Mouse (Mus musculus): ENCODE measurements at regions not wholly inside any gene's neighbourhood (a gene's known extent, or its start where the extent isn't known, plus 50 kb on each side); places are given as distances from the start of the nearest gene placed in this dataset.

DNA sequence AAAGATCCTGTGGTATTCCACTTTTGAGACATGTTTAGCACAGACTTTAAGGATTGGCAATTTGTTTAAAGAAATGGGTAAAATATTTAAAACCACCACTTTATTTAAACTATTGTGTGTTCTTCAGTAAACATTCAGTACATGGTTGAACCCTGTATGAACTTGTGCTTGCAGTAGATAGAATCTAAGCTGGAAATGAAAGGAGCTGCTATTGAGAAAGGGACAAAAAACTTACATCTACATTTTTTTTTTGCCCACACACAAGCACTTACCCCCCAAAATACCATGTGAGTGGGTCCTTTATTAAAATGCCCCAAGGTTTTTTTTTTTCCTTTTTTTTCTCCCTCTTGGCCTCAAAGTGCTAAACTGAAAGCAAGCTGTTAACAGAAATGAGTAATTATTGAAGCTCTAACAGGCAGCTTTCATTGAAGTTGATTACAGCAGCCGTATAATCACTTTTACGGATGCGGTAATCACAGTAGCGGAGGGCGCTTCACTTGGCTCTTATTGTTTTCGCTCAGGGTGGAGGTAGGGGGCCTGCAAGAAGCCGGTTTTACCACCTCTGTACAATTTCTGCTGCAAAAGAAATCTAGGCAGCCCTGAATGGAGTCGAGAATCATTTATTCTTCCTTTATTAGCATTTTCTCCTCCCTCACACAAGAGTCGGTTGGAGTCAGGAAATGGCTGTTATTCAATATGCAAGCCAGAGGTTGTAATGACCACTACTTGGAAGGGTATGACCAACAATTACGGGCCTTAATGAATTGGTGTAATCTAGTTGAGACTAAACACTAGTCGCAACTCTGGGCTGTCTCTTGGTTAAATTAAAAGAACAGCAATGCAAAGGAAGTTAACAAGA, 257.7 kb downstream of the Lmo4 start:
- in situ Hi-C loops (cut with MboI, MseI): no loop called here

DNA sequence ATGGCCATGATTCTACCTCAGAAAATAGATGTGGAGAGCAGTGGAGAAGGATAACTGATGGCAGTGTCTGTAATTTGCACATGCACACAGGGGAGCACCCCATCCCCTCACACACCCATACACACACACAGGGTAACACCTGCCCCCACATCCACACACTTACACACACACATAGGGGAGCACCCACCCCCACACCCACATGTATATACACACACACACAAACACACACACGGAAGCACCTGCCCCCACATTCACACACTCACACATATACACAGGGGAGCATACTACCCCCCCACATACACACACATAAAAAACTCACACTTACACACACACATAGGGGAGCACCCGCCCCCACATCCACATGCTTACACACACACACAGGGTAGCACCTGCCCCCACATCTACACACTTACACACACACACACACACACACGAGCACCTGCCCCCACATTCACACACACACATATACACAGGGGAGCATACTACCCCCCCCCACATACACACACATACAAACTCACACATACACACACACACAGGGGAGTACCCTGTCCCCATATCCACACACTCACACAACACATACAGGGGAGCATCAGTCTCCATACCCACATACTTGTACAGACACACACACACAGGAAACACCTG, 265.8 kb downstream of the Lmo4 start:
- in situ Hi-C loops (cut with MboI, MseI): no loop called here

DNA sequence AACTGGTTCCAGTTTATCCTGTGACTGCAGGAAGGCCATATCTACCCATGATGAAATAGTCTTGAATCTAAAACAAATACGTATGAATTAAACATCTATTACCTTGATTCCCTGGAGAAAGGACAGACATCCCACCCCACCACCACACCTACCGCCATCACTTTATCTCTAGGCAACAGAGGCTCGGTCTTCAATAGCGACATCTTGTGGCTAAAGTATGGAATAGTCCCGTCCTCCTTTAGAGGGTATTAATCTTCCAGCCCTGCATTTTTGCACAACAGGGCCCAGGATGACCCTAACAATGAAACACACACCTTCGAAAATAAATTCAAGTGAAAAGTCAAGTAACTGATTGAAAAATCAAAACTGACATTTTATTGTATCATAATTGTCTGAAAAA, 279.7 kb downstream of the Lmo4 start:
- in situ Hi-C loops (cut with MboI, MseI): no loop called here

DNA sequence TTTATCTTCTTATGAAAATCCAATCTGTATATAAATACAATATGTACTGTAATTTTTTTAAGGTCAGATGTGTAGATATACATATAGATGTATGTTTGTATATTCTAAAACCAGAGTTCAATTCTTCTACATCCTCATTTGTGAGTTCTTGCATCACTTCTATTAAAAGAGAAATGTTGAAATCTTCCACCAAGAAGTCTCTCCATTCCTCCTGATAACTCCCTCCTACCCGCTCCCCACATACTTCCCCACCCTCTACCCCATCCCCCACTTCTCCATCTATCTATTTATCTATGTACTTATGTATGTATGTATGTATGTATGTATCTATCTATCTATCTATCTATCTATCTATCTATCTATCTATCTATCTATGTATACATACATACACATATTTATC, 285.3 kb downstream of the Lmo4 start:
- in situ Hi-C loops (cut with MboI, MseI): no loop called here

DNA sequence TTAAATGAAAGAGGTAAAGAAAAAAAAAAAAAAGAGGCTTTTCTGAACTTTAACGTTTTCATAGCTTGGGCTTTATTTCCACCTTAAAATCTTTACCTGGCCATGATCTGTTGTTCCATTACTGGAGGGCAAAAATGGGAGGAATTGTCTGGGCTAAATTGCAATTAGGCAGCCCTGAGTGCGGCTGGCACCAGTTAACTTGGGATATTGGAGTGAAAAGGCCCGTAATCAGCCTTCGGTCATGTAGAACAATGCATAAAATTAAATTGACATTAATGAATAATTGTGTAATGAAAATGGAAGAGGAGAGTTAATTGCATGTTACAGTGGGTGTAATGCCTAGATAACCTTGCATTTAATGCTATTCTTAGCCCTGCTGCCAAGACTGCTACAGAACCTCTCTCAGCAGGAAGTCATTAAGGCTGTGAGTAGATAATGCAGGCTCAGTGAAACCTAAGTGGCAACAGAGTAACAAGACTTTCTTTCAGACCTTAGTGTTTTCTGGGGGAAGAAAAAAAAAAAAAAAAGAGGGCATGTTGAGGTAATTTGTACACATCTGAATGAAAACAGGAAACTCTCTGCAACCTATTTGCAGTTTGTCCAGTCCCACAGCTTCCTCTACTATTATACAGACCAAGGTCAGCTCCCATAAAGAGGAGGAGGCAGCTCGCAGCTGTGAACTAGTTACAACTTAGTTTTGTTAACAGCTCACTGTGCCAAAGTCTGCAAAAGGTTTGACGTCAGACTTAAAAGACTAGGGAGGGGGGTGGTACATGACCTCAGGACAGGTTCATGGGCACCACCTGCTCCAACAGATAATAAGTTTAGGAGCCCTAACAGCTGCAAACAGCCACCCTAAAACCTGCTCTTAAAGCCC, 290.4 kb downstream of the Lmo4 start:
- in situ Hi-C loops (cut with MboI, MseI): no loop called here

DNA sequence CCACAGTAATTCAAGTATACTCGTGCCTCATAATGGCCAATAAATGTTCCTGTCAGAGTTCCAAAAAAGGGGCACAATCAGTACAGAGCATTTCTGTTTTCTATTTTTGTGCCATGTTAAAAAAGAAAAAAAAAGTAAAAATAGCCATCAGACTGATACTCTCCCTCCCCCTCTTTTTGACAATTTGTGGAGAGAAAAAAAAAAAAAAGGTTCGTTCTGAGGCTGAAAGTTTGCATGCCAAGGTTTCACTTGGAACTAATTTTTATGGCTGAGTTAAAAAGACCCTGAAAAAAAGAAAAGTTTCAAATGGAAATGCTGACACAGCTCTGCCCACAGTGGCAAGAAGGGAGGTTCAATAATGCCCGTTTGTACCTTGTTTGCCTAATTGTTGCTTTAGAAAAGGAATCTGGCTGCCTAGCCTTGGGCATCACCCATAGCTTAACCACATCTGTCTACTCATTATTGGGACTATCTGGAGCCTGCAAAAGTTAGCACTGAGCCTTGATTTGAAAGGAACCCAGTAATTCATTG, 291.9 kb downstream of the Lmo4 start:
- in situ Hi-C loops (cut with MboI, MseI): no loop called here

DNA sequence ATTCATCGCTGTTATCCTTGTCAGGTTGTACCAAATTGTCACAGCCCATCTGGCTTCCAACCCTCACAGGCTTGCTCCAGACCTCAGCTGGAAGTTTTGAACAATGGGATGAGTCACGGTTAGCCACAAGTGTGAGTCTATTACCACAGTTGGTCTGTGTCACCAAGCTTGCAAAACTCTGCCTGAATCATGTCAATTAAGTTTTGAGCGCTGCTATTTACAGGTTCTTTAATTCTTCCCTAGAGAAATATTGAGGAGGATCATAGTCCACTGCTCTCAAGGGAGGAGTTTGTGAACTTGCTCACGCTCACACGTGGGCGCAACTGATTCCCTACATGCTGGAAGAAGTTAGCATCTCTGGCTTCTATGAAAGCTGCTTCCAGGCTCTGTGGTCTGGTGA, 292.6 kb downstream of the Lmo4 start:
- in situ Hi-C loops (cut with MboI, MseI): no loop called here

DNA sequence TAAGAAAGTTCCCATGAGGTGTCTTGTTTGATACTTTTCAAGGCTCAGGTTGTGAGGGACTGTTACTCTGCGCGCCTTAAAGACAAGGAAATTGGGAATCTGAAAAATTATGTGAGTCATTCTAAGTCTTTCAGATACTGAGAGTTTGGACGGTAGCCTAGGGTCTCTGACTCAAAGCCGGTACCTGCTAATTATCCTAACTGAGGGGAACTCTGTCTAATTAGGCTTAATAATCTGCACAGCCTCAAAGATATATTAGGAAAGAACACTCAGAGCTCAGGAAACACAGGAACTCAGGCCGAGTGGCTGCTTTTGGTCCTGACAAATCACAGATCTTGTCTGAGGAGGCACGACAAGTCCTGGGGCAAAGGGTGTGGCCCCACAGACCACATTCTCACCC, 295.7 kb downstream of the Lmo4 start:
- in situ Hi-C loops (cut with MboI, MseI): no loop called here

DNA sequence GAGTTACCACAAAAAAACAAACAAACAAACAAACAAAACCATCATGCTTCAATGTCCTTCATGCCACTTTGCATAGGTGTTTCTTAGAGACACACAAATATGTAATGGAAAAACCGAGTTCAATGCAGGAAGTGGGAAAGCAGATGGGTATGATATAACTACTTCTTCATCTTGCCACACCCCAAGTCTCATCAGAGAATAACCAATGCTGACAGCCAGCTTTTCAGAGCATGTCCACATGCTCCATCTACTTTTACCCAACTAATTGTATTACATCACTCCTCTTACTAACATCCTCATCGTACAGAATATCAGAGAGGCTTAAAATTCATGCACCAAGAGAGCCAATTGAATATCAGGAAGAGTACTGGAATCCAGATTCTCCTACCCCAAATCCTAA, 301.6 kb downstream of the Lmo4 start:
- in situ Hi-C loops (cut with MboI, MseI): no loop called here

DNA sequence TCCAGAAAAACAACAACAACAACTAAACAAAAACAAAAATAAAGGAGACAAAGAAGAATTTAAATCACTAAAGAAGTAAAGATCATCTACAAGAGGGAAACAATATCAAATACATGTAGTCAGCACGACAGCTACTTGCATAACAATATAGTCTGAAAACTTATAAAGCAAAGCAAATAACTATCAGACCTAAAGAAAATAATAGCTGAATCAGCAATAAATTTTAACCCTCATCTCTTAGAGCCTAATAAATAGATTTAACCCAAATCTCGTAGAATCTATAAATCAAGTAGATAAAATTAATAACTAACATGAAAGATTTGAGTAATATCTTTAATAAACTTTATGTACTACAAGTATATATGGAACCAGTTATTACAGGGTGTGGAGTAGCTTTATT, 324.2 kb downstream of the Lmo4 start:
- in situ Hi-C loops (cut with MboI, MseI): no loop called here

DNA sequence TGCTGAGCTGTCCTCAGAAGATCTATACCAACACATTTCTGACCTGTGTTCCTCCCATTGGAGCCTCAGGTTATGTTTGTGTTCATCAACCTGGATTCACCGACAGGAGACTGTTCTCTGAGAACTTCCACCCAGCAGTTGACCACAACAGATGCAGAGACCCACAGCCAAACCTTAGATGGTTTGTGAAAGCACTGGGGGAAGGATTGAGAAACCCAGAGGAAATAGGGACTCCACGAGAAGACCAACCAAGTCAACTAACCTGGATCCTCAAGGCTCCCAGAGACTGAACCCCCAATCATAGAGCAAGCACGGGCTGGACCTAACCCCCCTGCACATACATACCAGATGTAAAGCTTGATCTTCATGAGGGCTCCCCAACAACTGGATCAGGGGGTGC, 331.1 kb downstream of the Lmo4 start:
- in situ Hi-C loops (cut with MboI, MseI): no loop called here

DNA sequence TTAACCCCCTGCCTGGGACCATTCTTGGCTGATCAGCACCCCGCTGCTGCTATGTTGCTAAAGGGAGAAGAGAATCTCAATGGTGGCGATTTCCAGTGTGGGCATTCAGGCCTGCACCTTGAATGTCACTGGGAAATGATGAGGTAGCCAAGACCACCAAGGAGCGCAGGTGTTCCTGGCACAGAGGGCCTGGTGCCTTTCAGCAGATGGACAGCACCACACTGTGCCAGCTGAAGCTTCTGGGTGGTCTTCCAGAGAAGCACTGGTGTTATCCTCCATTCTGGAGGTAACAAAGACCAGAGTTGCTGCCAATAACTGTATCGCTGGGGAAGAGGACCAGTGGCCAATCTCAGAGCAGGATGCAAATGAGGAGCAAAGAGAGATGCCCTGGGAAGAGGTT, 338.5 kb downstream of the Lmo4 start:
- in situ Hi-C loops (cut with MboI, MseI): no loop called here

DNA sequence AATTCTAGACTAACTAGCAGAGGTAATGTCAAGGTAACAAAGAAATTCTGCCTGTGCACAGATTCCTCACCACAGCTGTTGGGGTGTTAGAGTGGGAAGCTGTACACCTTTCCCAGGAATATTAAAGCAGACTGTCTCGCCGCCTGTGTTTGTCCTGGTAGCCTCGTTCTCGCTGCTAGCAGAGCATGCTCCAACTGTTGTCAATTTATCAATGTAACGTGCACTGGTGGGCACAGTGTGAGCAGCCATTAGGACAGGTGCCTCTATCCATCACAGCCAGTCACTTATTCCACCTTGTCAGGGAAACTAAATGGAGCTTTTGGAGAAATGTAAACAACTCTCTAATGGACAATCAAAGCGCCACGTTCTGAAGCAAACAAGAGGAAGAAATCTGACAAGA, 339.4 kb downstream of the Lmo4 start:
- in situ Hi-C loops (cut with MboI, MseI): no loop called here

DNA sequence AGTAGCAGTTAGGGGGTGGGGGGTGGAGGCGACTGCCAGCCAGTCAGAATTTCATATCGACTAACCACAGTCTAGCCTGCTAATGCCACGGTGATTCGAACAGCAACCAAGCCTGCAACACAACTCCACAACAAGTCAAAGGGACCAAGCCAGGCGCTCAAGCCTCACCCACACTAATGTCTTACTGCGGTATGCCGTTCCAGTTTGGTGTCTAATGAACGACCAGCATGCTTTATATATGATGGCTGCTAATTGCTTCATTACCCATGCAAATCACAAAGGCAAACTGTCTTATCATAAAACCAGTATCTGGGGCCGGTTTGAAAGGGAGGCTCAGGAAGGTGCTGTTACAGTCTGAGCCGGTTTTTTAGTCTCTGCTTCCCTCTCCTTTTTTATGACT, 340.5 kb downstream of the Lmo4 start:
- in situ Hi-C loops (cut with MboI, MseI): no loop called here

DNA sequence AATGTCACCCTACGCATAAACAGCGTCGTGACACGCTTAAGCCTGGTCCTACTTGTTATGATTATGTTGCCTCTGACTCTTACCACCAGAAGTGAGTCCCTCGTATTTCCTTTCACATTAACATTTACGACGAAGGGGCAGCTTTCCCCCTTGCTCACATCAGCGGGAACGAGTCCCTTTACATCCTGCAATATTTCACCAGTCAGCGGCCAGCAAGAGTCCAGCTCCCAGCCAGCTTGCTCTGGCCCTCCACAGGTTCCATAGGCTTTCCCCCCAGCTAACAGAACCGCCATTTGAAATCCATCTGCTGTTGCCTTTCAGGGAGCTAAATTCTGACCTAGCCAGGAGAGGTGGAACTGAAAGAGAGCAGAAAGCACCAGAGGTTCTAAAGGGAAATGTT, 342.5 kb downstream of the Lmo4 start:
- in situ Hi-C loops (cut with MboI, MseI): no loop called here

DNA sequence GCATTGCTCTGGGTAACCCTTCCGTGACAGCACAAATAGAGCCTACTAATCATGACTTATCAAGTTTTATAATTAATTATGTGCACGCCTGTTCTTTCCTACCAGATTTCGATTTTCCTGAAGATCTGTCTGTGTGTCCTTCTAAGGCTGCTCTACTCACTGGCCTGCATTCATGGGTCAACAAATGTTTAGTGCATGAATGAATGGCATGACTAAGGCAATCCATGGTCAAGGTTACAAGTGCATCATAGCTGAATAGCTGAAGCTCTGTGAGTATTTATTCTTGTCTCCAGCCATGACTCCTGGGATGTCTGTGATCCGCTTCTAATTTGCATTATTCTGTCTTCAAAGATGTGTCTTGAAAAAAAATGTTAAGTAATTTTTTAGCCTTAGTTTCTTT, 343.2 kb downstream of the Lmo4 start:
- in situ Hi-C loops (cut with MboI, MseI): no loop called here

DNA sequence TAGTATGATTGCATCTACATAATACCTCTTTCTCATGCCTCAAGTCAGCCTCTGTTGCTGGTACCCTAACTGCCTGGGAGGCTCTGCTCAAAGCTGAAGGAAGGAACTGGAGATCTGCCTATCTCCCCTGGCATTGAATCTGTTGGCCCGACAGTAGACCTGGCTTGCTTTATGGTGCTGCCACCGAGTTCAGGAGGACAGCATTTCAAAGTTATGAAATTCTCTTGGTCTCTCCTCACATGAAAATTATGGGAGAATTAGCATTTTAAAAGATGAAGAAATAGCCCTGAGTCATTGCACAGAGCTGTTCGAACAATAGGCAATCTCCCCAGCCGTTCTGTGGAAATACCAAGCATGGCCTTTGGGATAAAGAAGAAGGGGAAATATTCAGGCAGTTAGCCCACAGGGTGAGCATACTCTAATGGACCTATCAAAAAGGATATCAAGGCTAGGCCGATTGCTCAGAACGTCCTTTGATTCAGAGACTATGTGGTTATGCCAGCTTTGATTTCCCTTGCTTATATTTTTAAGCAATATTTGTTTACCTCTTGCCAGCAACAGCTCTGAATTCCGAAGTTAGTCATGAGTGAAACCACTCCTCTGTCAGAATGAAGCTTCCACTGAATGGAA, 369.3 kb downstream of the Lmo4 start:
- in situ Hi-C loops (cut with MboI, MseI): no loop called here

DNA sequence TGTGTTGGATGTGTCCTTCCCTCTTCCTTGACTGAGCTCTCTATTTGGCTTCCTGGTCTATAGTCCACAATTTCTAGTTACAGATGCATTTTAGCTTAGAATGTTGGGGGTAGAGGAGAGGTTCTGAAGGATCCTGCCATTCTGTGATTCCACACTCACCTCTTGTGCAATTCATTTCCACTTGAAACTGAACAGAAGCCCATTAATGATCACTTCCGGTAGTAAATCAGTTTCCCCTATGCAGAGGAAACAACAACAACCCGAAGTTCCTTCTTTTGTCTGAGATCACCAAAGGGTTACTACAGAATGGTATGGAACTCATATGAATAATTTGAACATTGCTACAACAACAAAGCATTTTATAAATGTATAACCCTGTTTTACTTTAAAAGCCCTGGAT, 370.3 kb downstream of the Lmo4 start:
- in situ Hi-C loops (cut with MboI, MseI): no loop called here

DNA sequence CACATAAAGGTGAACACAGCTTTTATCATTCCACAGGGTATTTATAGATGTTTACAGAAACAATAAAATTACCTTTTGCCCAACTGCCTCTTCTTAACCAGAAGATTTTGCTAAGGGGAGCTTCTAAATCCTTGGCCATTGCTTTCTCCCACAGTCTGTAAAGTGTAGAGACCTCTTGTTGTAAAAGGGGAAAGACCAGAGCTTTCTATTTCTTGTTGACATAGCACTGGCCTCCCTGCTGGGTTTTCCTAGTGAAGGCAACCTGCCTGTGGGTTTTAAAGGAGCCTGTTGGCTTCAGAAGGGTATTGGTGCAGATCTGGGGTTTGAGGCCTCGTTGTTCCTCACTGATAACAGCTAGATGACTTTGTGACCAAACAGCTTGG, 381.6 kb downstream of the Lmo4 start:
- in situ Hi-C loops (cut with MboI, MseI): no loop called here

DNA sequence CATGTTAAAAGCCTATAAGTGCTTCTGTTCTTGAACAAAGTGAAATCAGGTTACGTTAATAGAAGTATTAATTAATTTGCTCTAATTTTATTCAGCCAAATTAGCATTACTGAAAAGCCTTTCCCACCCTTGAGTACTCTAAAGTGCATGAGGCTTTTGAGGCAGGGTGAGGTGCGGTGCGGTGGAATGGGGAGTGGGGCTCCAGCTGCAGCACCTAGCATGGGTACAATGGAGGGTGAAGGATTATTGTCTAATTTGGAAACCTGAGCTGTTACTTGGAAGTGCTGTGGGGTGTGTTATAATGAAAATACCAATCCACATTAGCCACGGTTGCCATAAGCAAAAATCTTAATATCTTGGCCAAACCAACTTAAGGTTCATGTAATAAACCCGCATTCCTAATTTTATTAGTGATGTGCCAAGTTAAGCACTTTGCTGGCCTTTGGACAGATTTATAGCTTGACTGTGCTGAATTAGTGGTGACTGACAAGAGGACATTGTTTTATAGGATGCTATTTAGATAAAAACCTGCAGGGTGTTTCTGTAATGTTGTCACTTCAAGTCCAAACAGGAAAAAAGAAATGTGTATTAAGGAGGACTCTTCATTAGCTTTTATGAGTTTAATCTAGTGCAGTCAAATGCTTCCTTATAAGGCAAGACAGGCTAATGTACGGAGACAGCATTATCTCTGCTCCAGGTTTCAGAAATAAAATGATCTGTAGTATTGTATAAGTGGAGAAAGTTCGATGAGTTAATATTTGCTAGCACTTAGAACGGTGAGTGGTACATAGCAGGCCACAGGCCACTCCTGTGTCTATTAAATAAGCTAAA, 382.2 kb downstream of the Lmo4 start:
- in situ Hi-C loops (cut with MboI, MseI): no loop called here

DNA sequence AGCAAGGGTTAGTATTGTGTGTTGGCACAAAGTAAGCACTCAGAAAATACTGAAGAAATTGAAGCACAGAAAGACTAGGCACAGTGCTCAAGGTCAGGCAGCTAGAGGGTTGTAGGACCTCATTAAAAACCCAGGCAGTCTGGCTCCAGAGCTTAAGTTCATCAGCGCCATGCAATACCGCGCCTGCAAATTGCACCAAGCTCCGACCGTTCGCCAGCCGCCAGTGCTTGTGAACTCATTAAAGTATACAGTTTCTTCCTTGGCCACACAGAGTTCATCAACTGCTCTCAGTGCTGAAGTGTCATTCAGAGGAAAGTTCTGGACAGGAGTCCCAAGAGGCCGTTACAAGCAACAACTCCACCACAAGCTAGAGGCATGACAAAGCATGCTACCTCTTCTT, 397.5 kb downstream of the Lmo4 start:
- in situ Hi-C loops (cut with MboI, MseI): no loop called here

All from T-helper 1 cell (primary cell).